Mouse (Mus musculus) midbrain, postnatal 0 days (tissue): ENCODE results near the gene Lmo3. TPM values are rescaled to one million over a fixed set of nuclear protein-coding genes. Genes with fewer than 3 reads are reported as not detected.

Experiments used
- ATAC-seq: fragments of 200-750 bp; cut with Nextera tagmentation; 2 replicates; pipeline ENCODE4 v1.8.0; 2017; ENCODE audit warnings: moderate number of reproducible peaks, mild to moderate bottlenecking, moderate TSS enrichment, moderate library complexity; ENCODE audit not compliant: low FRiP score
- DNase-seq: peaks from one replicate; pipeline ENCODE4 v3.0.0-alpha.2; 2015; ENCODE audit warnings: low spot score
- H3K27ac ChIP-seq: fragments of 300-500 bp; sonication (generic); 2 replicates; pipeline ENCODE4 v1.5.1; 2014; ENCODE audit warnings: low read depth, mild to moderate bottlenecking, low read length, mixed read lengths
- H3K27me3 ChIP-seq: fragments of 300-500 bp; sonication (generic); 2 replicates; pipeline ENCODE4 v1.6.1; 2014; ENCODE audit warnings: low read length, control low read depth, mixed read lengths; ENCODE audit not compliant: insufficient read depth
- H3K36me3 ChIP-seq: fragments of 300-500 bp; sonication (generic); 2 replicates; pipeline ENCODE4 v1.6.1; 2014; ENCODE audit warnings: low read length, control low read depth, mixed read lengths; ENCODE audit not compliant: insufficient read depth
- H3K4me1 ChIP-seq: fragments of 300-500 bp; sonication (generic); 2 replicates; pipeline ENCODE4 v1.6.1; 2014; ENCODE audit warnings: mild to moderate bottlenecking, control low read depth, antibody characterized with exemption, low read length, mixed read lengths; ENCODE audit not compliant: insufficient read depth
- H3K4me2 ChIP-seq: fragments of 300-500 bp; sonication (generic); 2 replicates; pipeline ENCODE4 v1.6.1; 2014; ENCODE audit warnings: low read depth, mild to moderate bottlenecking, low read length, mixed read lengths; ENCODE audit not compliant: poor library complexity, severe bottlenecking
- H3K4me3 ChIP-seq: fragments of 300-500 bp; sonication (generic); 2 replicates; pipeline ENCODE4 v1.5.1; 2014; ENCODE audit warnings: low read depth, mild to moderate bottlenecking, low read length, moderate library complexity
- H3K9ac ChIP-seq: fragments of 300-500 bp; sonication (generic); replicated peaks from 2 replicates; pipeline ENCODE4 v1.6.1; 2014; ENCODE audit warnings: mild to moderate bottlenecking, low read length, moderate library complexity, mixed read lengths; ENCODE audit not compliant: poor library complexity, severe bottlenecking
- H3K9me3 ChIP-seq: fragments of 300-500 bp; sonication (generic); 2 replicates; pipeline ENCODE4 v1.6.1; 2016; ENCODE audit warnings: low read length, control low read depth
- CTCF ChIP-seq: IDR thresholded peaks from 2 replicates; pipeline ENCODE4 v1.5.1; 2016; ENCODE audit warnings: antibody characterized with exemption, mild to moderate bottlenecking
- WGBS: fragments of 180-500 bp; shearing (Covaris S2); extraction: QIAGEN DNeasy Blood & Tissue Kit; methylation state at CpG from one replicate; pipeline ENCODE4 v1.1.7; 2014; 5-methylcytosine and 5-hydroxymethylcytosine counted together
- polyA plus RNA-seq: library from polyadenylated mRNA; unstranded; fragments of >200 nt; fragmentation: Nextera tagmentation; extraction: Ambion mirVana; gene quantifications from 2 replicates; pipeline ENCODE4 v1.2.1, GENCODE M21; 2015
- total RNA-seq: library from RNA; depleted of rRNA; stranded (reverse); fragments of >200 nt; gene quantifications from 2 replicates; pipeline ENCODE4 v1.2.3, GENCODE M21; 2014

The Lmo3 gene
- total and polyA plus RNA-seq, 2 experiments from 2014 or later, result 145 to 148 TPM

DNA sequence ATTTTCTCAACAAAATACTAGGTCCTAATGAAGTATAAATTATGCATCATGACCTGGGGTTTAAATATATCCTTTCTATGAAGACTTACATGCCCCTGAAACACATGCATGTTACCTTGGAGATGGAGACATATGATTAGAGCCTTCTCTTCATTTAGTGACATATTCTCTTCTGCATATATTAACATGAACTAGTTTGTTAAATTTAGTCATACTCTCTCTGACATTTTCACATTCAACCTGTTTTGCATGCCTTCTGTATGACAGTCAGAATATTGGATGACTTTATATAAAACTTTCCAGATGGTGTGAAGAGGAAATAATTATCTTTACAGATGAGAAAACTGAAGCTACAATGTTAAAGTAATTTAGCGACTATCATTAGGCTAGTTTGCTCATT is 77.8 kb downstream of the Lmo3 start:
- no peak for DNase-seq
- H3K36me3 ChIP-seq, result no peaks in the 10 kb centered on the region
- 92% methylated on average over 1 of the region's 1 CpGs for WGBS
- H3K9me3 ChIP-seq, result no peaks in the 10 kb centered on the region
- H3K4me3 ChIP-seq, result no peak overlapping the region
- no peak overlapping the region for H3K4me2 ChIP-seq
- ATAC-seq, result no peak
- H3K27ac ChIP-seq, result no peak overlapping the region
- no peaks in the 10 kb centered on the region for H3K27me3 ChIP-seq
- no peak overlapping the region for H3K9ac ChIP-seq
- TF ChIP-seq CTCF, result no peak
- H3K4me1 ChIP-seq, result no peaks in the 10 kb centered on the region

DNA sequence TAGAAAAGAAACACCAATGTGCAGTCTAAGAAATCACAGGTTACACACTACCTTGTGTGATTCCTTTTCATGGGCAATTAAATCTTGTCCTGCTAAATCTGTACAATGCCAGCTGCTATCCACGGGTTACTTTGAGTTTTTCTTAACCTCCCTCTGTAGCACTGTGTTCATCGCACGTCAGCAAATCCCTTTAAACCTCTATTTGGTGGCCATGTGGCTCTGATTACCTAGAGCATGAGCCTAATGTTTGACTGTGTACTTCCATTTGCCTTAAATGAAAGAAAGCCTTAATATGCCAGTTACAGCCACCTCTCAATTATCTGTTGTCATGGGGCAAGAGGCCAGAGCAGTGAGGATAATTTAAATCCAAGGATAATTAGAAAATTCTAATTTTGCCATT is 98.9 kb downstream of the Lmo3 start:
- DNase-seq (no peak), ATAC-seq (no peak)
- Histone ChIP-seq H3K4me2 (no peak overlapping the region), H3K27ac (no peak overlapping the region), H3K9ac (no peak overlapping the region), H3K9me3 (no peaks in the 10 kb centered on the region), H3K36me3 (no peaks in the 10 kb centered on the region), H3K4me1 (no peaks in the 10 kb centered on the region), H3K27me3 (no peaks in the 10 kb centered on the region), H3K4me3 (no peak overlapping the region)
- no peak for TF ChIP-seq CTCF
- WGBS, result 69% methylated on average over 3 of the region's 3 CpGs

DNA sequence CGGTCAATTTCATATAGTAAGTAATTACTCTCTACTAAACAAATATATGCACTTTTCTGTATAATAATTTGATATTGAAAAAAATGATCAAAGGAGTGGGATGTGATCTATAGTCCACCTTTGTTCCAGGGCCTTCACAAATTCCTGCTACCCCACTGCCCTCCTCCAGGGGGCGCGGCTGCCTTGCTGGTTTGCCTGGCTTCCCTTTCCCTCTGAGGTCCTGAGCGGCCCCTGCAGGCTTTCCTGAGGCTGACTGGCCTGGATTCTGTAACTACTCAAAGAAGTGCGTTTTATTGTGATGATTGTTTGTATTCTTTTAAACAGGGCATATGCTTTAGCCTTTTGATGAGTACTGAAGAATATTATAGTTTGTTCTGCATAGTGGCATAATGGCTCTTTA is 104.2 kb downstream of the Lmo3 start:
- H3K27ac ChIP-seq, result no peak overlapping the region
- peak; percentile 86 for TF ChIP-seq CTCF
- H3K4me3 ChIP-seq, result no peak overlapping the region
- ATAC-seq, result no peak
- H3K4me2 ChIP-seq, result no peak overlapping the region
- H3K9ac ChIP-seq, result no peak overlapping the region
- no peaks in the 10 kb centered on the region for H3K4me1 ChIP-seq
- DNase-seq, result peak; percentile 60
- WGBS, result 15% methylated on average over 5 of the region's 5 CpGs
- H3K27me3 ChIP-seq, result no peaks in the 10 kb centered on the region
- H3K36me3 ChIP-seq, result no peaks in the 10 kb centered on the region
- no peaks in the 10 kb centered on the region for H3K9me3 ChIP-seq

DNA sequence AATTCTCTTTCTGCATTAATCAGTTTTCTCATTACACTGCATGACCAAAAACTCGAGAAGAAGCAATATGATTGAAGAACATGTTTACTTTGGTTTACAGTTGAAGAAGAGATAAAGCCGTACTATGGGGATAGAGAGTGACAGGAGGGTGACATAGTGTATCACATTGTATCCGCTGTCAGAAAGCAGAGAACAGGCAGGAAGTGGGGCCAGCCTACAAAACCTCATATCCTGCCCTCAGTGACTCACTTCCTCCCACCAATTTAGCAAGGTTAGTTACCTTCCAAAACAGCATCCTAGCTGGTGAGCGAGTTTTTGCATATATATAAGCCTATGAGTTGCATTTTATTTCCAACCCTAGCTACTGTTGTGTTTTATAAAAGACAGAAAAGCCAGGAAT is 112.6 kb downstream of the Lmo3 start:
- Histone ChIP-seq H3K36me3 (no peaks in the 10 kb centered on the region), H3K9me3 (no peaks in the 10 kb centered on the region), H3K27ac (no peak overlapping the region), H3K4me2 (no peak overlapping the region), H3K27me3 (no peaks in the 10 kb centered on the region), H3K4me1 (no peaks in the 10 kb centered on the region), H3K4me3 (no peak overlapping the region), H3K9ac (no peak overlapping the region)
- no peak for TF ChIP-seq CTCF
- ATAC-seq, result no peak
- 87% methylated on average over 4 of the region's 4 CpGs for WGBS
- DNase-seq, result no peak

DNA sequence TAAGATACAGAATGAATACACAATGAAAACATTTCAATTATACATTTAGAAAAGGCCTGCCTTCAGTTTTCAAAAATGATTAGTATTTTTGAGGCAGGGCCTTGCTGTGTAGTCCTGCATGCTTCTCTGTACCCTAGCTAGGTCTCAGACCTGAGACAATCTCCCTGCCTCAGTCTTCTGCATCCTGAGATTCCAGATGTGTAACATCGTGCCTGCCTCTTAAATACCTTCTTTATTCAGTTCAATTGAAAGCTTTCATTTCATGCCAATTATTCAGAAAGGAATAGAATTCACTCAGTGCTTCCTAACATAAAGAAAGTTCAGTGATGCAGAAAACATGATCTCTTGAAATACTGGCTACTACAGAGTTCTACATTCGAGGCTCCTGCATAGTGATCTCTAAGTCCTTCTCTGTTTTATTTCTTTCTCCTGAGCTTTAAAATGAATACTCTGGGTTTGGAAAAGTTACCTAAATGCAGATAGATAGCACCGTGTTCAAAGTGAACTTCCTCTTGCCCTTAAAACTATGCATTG is 137.2 kb downstream of the Lmo3 start:
- ATAC-seq (no peak), DNase-seq (no peak)
- Histone ChIP-seq H3K9me3 (no peaks in the 10 kb centered on the region), H3K4me3 (no peak overlapping the region), H3K27me3 (no peaks in the 10 kb centered on the region), H3K9ac (no peak overlapping the region), H3K4me1 (no peaks in the 10 kb centered on the region), H3K36me3 (no peaks in the 10 kb centered on the region), H3K4me2 (no peak overlapping the region), H3K27ac (no peak overlapping the region)
- no peak for TF ChIP-seq CTCF
- 28% methylated on average over 3 of the region's 3 CpGs for WGBS

DNA sequence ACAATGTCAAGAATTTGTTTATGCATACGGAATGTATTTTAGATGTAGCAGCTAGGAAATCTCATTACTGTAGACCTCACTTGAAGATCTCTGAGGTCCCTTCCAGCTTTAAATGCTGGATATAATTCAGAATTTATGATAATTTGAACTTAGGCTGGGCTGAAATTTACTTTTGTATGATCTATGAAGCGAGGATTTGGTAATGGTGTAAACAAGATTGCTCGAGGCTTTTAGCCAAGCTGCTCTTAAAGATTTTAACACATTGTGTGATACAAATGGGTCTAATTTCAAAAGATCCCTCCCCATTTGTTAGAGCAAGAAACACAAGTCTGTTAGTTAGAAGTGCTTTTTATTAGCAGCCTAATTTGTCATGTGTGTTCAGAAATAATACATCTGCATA is 144.4 kb downstream of the Lmo3 start:
- Histone ChIP-seq H3K4me2 (no peak overlapping the region), H3K27me3 (no peaks in the 10 kb centered on the region), H3K9ac (no peak overlapping the region), H3K4me1 (no peaks in the 10 kb centered on the region), H3K36me3 (no peaks in the 10 kb centered on the region), H3K9me3 (no peaks in the 10 kb centered on the region), H3K27ac (no peak overlapping the region), H3K4me3 (no peak overlapping the region)
- no peak for TF ChIP-seq CTCF
- DNase-seq (no peak), ATAC-seq (no peak)
- 71% methylated on average over 3 of the region's 3 CpGs for WGBS
